Mouse (Mus musculus) heart, adult 10 weeks (tissue): ENCODE data around the gene Smurf1. TPM values are rescaled to one million over a fixed set of nuclear protein-coding genes. Genes with fewer than 3 reads are reported as not detected.

Experiments used
- polyA plus RNA-seq: library from polyadenylated mRNA; stranded (reverse); fragments of 350-450 nt; fragmentation: Illumina TruSeq; extraction: RNeasy Lipid Tissue Mini Kit (QIAGEN cat#74804); gene quantifications from one replicate; pipeline ENCODE4 v1.2.3, GENCODE M21; 2014; ENCODE audit warnings: low read depth, low replicate concordance

Smurf1 gene
- 22.4 TPM for polyA plus RNA-seq

GRCm38 (mm10) chr5:144965639-144966351, at the start of gene Smurf1:
TSS of gene Smurf1 (minus strand) at chr5:144965847.

Other genes starting within 250 kb of the Smurf1 start
- gene Tmem130, start 204.0 kb downstream of the Smurf1 start, polyA plus RNA-seq = not detected
- 35.9 TPM for gene Trrap, start 198.1 kb downstream of the Smurf1 start, polyA plus RNA-seq
- not detected for gene Gm4871, start 66.9 kb upstream of the Smurf1 start, polyA plus RNA-seq
- gene 1700018F24Rik, start 77.1 kb upstream of the Smurf1 start, polyA plus RNA-seq = not detected
- gene Arpc1a, start 118.0 kb upstream of the Smurf1 start, polyA plus RNA-seq = 64.2 TPM
- not detected for gene Kpna7, start 118.2 kb upstream of the Smurf1 start, polyA plus RNA-seq
- 77.3 TPM for gene Arpc1b, start 148.4 kb upstream of the Smurf1 start, polyA plus RNA-seq
- gene Pdap1, start 174.4 kb upstream of the Smurf1 start, polyA plus RNA-seq = 67.3 TPM
- 78.3 TPM for gene Bud31, start 174.5 kb upstream of the Smurf1 start, polyA plus RNA-seq
- gene Ptcd1, start 201.3 kb upstream of the Smurf1 start, polyA plus RNA-seq = 17.6 TPM
- 11.3 TPM for gene Cpsf4, start 201.4 kb upstream of the Smurf1 start, polyA plus RNA-seq
- 1,357 TPM for gene Atp5j2, start 226.2 kb upstream of the Smurf1 start, polyA plus RNA-seq
- gene Zkscan14, start 236.0 kb upstream of the Smurf1 start, polyA plus RNA-seq = 6.5 TPM
- 9.9 TPM for gene Zkscan5, start 238.7 kb upstream of the Smurf1 start, polyA plus RNA-seq